Mouse (Mus musculus): ENCODE measurements at regions not wholly inside any gene's neighbourhood (a gene's known extent, or its start where the extent isn't known, plus 50 kb on each side); places are given as distances from the start of the nearest gene placed in this dataset.
"Not testable (repeated sequence)": the region's sequence is repeated elsewhere in the genome, so short reads cannot be mapped to it uniquely, and the experiment has no call there.

DNA sequence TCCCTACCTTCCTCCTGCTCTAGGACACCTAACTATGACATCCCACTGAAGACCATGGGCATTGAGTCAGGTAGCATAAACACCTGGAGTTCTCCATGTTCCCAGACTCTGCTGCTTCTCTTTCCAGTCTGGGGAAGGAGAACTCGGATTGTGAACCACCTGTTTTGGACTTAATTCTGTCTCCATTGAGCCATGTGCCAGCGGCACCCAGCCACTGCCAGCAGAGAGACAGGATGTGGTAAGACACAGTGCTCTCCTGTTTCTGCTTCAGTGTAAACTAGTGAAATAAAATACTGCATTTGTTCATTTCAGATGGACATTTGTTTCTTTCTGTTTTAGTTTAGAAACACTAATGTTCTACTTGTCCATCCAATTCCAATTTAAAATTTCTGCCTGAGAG, 168.1 kb upstream of the Arhgap18 start:
- Histone ChIP-seq H3K9ac (ENCODE audit: low read length) (no peak overlapping the region), H3K4me1 (ENCODE audit: control insufficient read depth in 2 of 2, insufficient read depth in 2 of 2, low read length in 2 of 2) (no peaks in the 10 kb centered on the region), H3K27ac (replicated peaks in 1 of 2; ENCODE audit: control insufficient read depth in 1 of 2, insufficient read depth in 1 of 2, low read depth in 2 of 2, low read length in 2 of 2) (no peak overlapping the region), H3K4me2 (ENCODE audit: low read length) (no peak overlapping the region), H3K27me3 (ENCODE audit: control insufficient read depth, insufficient read depth, low read length) (no peaks in the 10 kb centered on the region), H3K4me3 (ENCODE audit: control insufficient read depth in 1 of 2, insufficient read depth in 1 of 2, low read depth in 1 of 2, low read length in 2 of 2) (no peak overlapping the region), H3K9me3 (ENCODE audit: control insufficient read depth, low read length) (peaks cover 12% of the 10 kb centered on the region), H3K36me3 (ENCODE audit: control insufficient read depth, insufficient read depth, low read length) (no peaks in the 10 kb centered on the region)
- 71% methylated on average over 2 of the region's 2 CpGs for WGBS
- ATAC-seq (ENCODE audit: insufficient number of reproducible peaks, insufficient read depth, low FRiP score, low read depth): no peak

- H3K9ac ChIP-seq (ENCODE audit: low read length); H3K27me3 ChIP-seq (ENCODE audit: control insufficient read depth, insufficient read depth, low read length); H3K27ac ChIP-seq (replicated peaks in 1 of 2; ENCODE audit: control insufficient read depth in 1 of 2, insufficient read depth in 1 of 2, low read depth in 2 of 2, low read length in 2 of 2); ATAC-seq (ENCODE audit: insufficient number of reproducible peaks, insufficient read depth, low FRiP score, low read depth); H3K4me3 ChIP-seq (ENCODE audit: control insufficient read depth in 1 of 2, insufficient read depth in 1 of 2, low read depth in 1 of 2, low read length in 2 of 2); H3K4me2 ChIP-seq (ENCODE audit: low read length); H3K36me3 ChIP-seq (ENCODE audit: control insufficient read depth, insufficient read depth, low read length); H3K9me3 ChIP-seq (ENCODE audit: control insufficient read depth, low read length); H3K4me1 ChIP-seq (ENCODE audit: control insufficient read depth in 2 of 2, insufficient read depth in 2 of 2, low read length in 2 of 2): not testable (repeated sequence)
- 77% methylated on average over 4 of the region's 4 CpGs for WGBS
These were observed 146.1 kb upstream of the Arhgap18 start for GRCm38 (mm10) chr10:26607081-26607480.

DNA sequence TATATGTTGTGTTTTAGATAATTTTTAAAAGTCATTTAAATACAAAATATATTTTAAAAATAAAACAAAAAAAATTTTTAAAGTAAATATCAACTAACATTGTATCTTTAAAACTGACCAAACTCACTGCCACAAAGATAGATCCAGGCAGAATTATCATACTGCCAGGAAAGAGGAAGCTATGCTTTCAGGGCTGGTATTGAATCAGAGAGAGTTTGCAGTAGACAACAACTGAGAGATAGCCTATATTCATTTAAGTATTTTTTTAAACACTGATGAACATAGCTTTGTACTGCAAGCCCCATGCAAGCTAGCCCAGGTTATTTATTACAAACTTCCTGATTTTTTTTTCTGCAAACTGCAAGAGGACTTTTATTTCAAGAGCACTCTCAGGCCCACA, 142.0 kb upstream of the Arhgap18 start:
- Histone ChIP-seq H3K9ac (ENCODE audit: low read length) (no peak overlapping the region), H3K9me3 (ENCODE audit: control insufficient read depth, low read length) (no peaks in the 10 kb centered on the region), H3K4me3 (ENCODE audit: control insufficient read depth in 1 of 2, insufficient read depth in 1 of 2, low read depth in 1 of 2, low read length in 2 of 2) (no peak overlapping the region), H3K4me1 (ENCODE audit: control insufficient read depth in 2 of 2, insufficient read depth in 2 of 2, low read length in 2 of 2) (no peaks in the 10 kb centered on the region), H3K27ac (replicated peaks in 1 of 2; ENCODE audit: control insufficient read depth in 1 of 2, insufficient read depth in 1 of 2, low read depth in 2 of 2, low read length in 2 of 2) (no peak overlapping the region), H3K36me3 (ENCODE audit: control insufficient read depth, insufficient read depth, low read length) (no peaks in the 10 kb centered on the region), H3K4me2 (ENCODE audit: low read length) (no peak overlapping the region), H3K27me3 (ENCODE audit: control insufficient read depth, insufficient read depth, low read length) (no peaks in the 10 kb centered on the region)
- no peak for ATAC-seq (ENCODE audit: insufficient number of reproducible peaks, insufficient read depth, low FRiP score, low read depth)

- Histone ChIP-seq H3K9me3 (ENCODE audit: control insufficient read depth, low read length) (no peaks in the 10 kb centered on the region), H3K4me3 (ENCODE audit: control insufficient read depth in 1 of 2, insufficient read depth in 1 of 2, low read depth in 1 of 2, low read length in 2 of 2) (no peak overlapping the region), H3K27ac (replicated peaks in 1 of 2; ENCODE audit: control insufficient read depth in 1 of 2, insufficient read depth in 1 of 2, low read depth in 2 of 2, low read length in 2 of 2) (no peak overlapping the region), H3K36me3 (ENCODE audit: control insufficient read depth, insufficient read depth, low read length) (no peaks in the 10 kb centered on the region), H3K4me1 (ENCODE audit: control insufficient read depth in 2 of 2, insufficient read depth in 2 of 2, low read length in 2 of 2) (no peaks in the 10 kb centered on the region; a peak in 1 of 4 replicates), H3K4me2 (ENCODE audit: low read length) (no peak overlapping the region; the same call in 1 of the 2 replicates), H3K27me3 (ENCODE audit: control insufficient read depth, insufficient read depth, low read length) (no peaks in the 10 kb centered on the region), H3K9ac (ENCODE audit: low read length) (no peak overlapping the region)
- 59% methylated on average over 4 of the region's 4 CpGs for WGBS
- ATAC-seq (ENCODE audit: insufficient number of reproducible peaks, insufficient read depth, low FRiP score, low read depth): no peak; the same call in 1 of the 2 replicates
These were observed 122.9 kb upstream of the Arhgap18 start for GRCm38 (mm10) chr10:26630196-26630760.

- H3K27me3 ChIP-seq (ENCODE audit: control insufficient read depth, insufficient read depth, low read length): no peaks in the 10 kb centered on the region
- no peak overlapping the region for H3K4me3 ChIP-seq (ENCODE audit: control insufficient read depth in 1 of 2, insufficient read depth in 1 of 2, low read depth in 1 of 2, low read length in 2 of 2)
- no peak overlapping the region for H3K4me2 ChIP-seq (ENCODE audit: low read length)
- WGBS: 83% methylated on average over 5 of the region's 5 CpGs
- no peak overlapping the region for H3K27ac ChIP-seq (replicated peaks in 1 of 2; ENCODE audit: control insufficient read depth in 1 of 2, insufficient read depth in 1 of 2, low read depth in 2 of 2, low read length in 2 of 2)
- no peak overlapping the region for H3K9ac ChIP-seq (ENCODE audit: low read length)
- no peaks in the 10 kb centered on the region; a peak in 1 of 4 replicates for H3K4me1 ChIP-seq (ENCODE audit: control insufficient read depth in 2 of 2, insufficient read depth in 2 of 2, low read length in 2 of 2)
- no peaks in the 10 kb centered on the region for H3K9me3 ChIP-seq (ENCODE audit: control insufficient read depth, low read length)
- H3K36me3 ChIP-seq (ENCODE audit: control insufficient read depth, insufficient read depth, low read length): no peaks in the 10 kb centered on the region
- ATAC-seq (ENCODE audit: insufficient number of reproducible peaks, insufficient read depth, low FRiP score, low read depth): no peak
These were observed 121.0 kb upstream of the Arhgap18 start for GRCm38 (mm10) chr10:26632266-26632665.

GRCm38 (mm10) chr10:26637459-26637858, 115.8 kb upstream of the Arhgap18 start:
- H3K36me3 ChIP-seq (ENCODE audit: control insufficient read depth, insufficient read depth, low read length): no peaks in the 10 kb centered on the region

GRCm38 (mm10) chr10:26638056-26638455, 115.2 kb upstream of the Arhgap18 start:
- Histone ChIP-seq H3K9ac (ENCODE audit: low read length) (no peak overlapping the region), H3K4me1 (ENCODE audit: control insufficient read depth in 2 of 2, insufficient read depth in 2 of 2, low read length in 2 of 2) (no peaks in the 10 kb centered on the region), H3K36me3 (ENCODE audit: control insufficient read depth, insufficient read depth, low read length) (no peaks in the 10 kb centered on the region), H3K4me2 (ENCODE audit: low read length) (no peak overlapping the region), H3K27me3 (ENCODE audit: control insufficient read depth, insufficient read depth, low read length) (no peaks in the 10 kb centered on the region), H3K9me3 (ENCODE audit: control insufficient read depth, low read length) (no peaks in the 10 kb centered on the region), H3K4me3 (ENCODE audit: control insufficient read depth in 1 of 2, insufficient read depth in 1 of 2, low read depth in 1 of 2, low read length in 2 of 2) (no peak overlapping the region), H3K27ac (replicated peaks in 1 of 2; ENCODE audit: control insufficient read depth in 1 of 2, insufficient read depth in 1 of 2, low read depth in 2 of 2, low read length in 2 of 2) (no peak overlapping the region)
- 66% methylated on average over 4 of the region's 4 CpGs for WGBS
- no peak for ATAC-seq (ENCODE audit: insufficient number of reproducible peaks, insufficient read depth, low FRiP score, low read depth)

More at GRCm38 (mm10) chr10:26637459-26637858, 115.8 kb upstream of the Arhgap18 start:
- H3K9me3 ChIP-seq (ENCODE audit: control insufficient read depth, low read length): no peaks in the 10 kb centered on the region
- H3K27me3 ChIP-seq (ENCODE audit: control insufficient read depth, insufficient read depth, low read length): no peaks in the 10 kb centered on the region
- no peak overlapping the region for H3K9ac ChIP-seq (ENCODE audit: low read length)
- no peak overlapping the region for H3K4me3 ChIP-seq (ENCODE audit: control insufficient read depth in 1 of 2, insufficient read depth in 1 of 2, low read depth in 1 of 2, low read length in 2 of 2)
- H3K4me1 ChIP-seq (ENCODE audit: control insufficient read depth in 2 of 2, insufficient read depth in 2 of 2, low read length in 2 of 2): no peaks in the 10 kb centered on the region
- no peak for ATAC-seq (ENCODE audit: insufficient number of reproducible peaks, insufficient read depth, low FRiP score, low read depth)
- no peak overlapping the region for H3K27ac ChIP-seq (replicated peaks in 1 of 2; ENCODE audit: control insufficient read depth in 1 of 2, insufficient read depth in 1 of 2, low read depth in 2 of 2, low read length in 2 of 2)
- H3K4me2 ChIP-seq (ENCODE audit: low read length): no peak overlapping the region
- WGBS: 52% methylated on average over 3 of the region's 3 CpGs

GRCm38 (mm10) chr10:26639118-26639517, 114.1 kb upstream of the Arhgap18 start:
- H3K9ac ChIP-seq (ENCODE audit: low read length): no peak overlapping the region
- 89% methylated on average over 3 of the region's 3 CpGs for WGBS
- no peaks in the 10 kb centered on the region for H3K9me3 ChIP-seq (ENCODE audit: control insufficient read depth, low read length)
- no peak overlapping the region for H3K27ac ChIP-seq (replicated peaks in 1 of 2; ENCODE audit: control insufficient read depth in 1 of 2, insufficient read depth in 1 of 2, low read depth in 2 of 2, low read length in 2 of 2)
- H3K4me1 ChIP-seq (ENCODE audit: control insufficient read depth in 2 of 2, insufficient read depth in 2 of 2, low read length in 2 of 2): no peaks in the 10 kb centered on the region
- no peak for ATAC-seq (ENCODE audit: insufficient number of reproducible peaks, insufficient read depth, low FRiP score, low read depth)
- no peak overlapping the region for H3K4me3 ChIP-seq (ENCODE audit: control insufficient read depth in 1 of 2, insufficient read depth in 1 of 2, low read depth in 1 of 2, low read length in 2 of 2)
- no peaks in the 10 kb centered on the region for H3K27me3 ChIP-seq (ENCODE audit: control insufficient read depth, insufficient read depth, low read length)
- no peak overlapping the region for H3K4me2 ChIP-seq (ENCODE audit: low read length)
- H3K36me3 ChIP-seq (ENCODE audit: control insufficient read depth, insufficient read depth, low read length): no peaks in the 10 kb centered on the region

Measured in heart, embryonic 14.5 days (tissue).